Mouse (Mus musculus) CH12.LX (cell line): ENCODE results near the gene Ly6g5b.

ENCODE experiments used
- CTCF ChIP-seq, 2 experiments: IDR thresholded peaks in 1 of 2; conservative IDR thresholded peaks in 1 of 2; 2 replicates each; pipeline ENCODE4 v1.5.1; 2011 to 2012; ENCODE audit warnings: low read depth in 2 of 2, low read length in 2 of 2, improper control_type of control experiment in 1 of 2, inconsistent platforms in 1 of 2, mild to moderate bottlenecking in 1 of 2, moderate library complexity in 1 of 2
- E2F4 ChIP-seq: IDR thresholded peaks from 2 replicates; pipeline ENCODE4 v1.6.1; 2011; ENCODE audit warnings: low read depth, low read length, improper control_type of control experiment; ENCODE audit not compliant: insufficient replicate concordance
- HCFC1 ChIP-seq: IDR thresholded peaks from 2 replicates; pipeline ENCODE4 v1.6.1; 2012; ENCODE audit warnings: low read depth, mild to moderate bottlenecking, inconsistent platforms, low read length, improper control_type of control experiment
- JUND ChIP-seq: conservative IDR thresholded peaks from 2 replicates; pipeline ENCODE4 v1.6.1; 2011; ENCODE audit warnings: low read depth, low read length, improper control_type of control experiment
- MYC ChIP-seq: IDR thresholded peaks from 2 replicates; pipeline ENCODE4 v1.6.1; 2011; ENCODE audit warnings: low read depth, mild to moderate bottlenecking, improper control_type of control experiment, low read length
- TCF12 ChIP-seq: IDR thresholded peaks from 2 replicates; pipeline ENCODE4 v1.6.1; 2014; ENCODE audit warnings: low read depth, mild to moderate bottlenecking, inconsistent platforms, low read length, improper control_type of control experiment

DNA sequence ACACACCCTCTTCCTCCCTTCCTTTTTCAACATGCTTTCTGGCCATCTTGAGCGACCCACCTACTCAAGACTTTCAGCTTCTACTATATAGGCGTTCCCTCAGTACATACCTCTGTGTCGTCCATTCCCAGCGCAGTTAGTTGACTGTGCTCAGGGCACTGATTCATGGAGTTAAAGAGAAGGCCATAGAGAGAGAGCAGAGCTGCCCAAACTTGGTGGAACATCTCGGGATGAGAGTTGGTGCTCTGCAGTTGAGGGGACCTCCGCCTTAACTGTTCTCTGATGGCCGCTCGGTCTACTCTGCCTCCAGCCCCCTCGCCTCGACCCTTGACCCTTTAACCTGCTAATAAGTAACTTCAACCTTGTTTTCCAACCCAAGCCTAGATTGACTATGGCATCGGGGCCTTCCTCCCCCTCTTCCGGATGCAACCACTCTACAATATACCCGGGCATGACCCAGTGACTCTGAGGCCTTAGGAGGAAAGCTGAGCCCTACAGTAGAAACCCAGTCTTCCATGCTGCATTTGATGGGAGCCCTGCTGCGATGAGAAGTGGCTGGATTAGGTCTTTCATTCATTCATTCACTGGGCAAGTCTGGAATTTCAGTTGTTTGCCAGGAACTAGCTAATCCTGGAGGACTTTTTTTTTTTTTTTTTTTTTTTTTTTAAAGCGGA is 16.4 kb upstream of the Ly6g5b start, which contains the start of gene Apom:
- TF ChIP-seq MYC (no peak), JUND (no peak), HCFC1 (no peak), CTCF (conservative IDR thresholded peaks at IDR 0.05 in 1 of 2, IDR thresholded peaks at IDR 0.05 in 1 of 2; ENCODE audit: low read depth in 2 of 2, low read length in 2 of 2) (no peak), E2F4 (no peak), TCF12 (no peak)
